Mouse (Mus musculus): Measurements from ENCODE around the gene Klhdc4.

Gene Klhdc4

DNA sequence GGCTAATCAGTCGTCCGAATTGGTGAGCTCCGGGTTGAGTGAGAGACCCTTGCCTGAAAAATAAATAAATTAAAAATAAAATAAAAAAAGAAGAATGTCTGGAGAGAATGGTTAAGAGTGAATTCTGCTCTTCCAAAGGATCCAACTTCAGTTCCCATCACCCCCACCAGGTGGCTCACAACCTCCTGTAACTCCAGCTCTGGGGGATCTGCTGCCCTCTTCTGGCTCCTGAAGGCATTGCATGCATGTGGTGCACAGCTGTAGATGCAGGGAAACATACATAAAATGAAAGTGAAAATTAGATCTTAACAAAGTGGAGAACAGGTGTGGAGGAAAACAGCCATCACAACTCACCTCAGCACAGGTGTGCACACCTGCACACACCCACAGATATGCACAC, 78.0 kb downstream of the Klhdc4 start:
- peak; percentile 54 for DNase-seq (ENCODE audit: low read depth)

DNA sequence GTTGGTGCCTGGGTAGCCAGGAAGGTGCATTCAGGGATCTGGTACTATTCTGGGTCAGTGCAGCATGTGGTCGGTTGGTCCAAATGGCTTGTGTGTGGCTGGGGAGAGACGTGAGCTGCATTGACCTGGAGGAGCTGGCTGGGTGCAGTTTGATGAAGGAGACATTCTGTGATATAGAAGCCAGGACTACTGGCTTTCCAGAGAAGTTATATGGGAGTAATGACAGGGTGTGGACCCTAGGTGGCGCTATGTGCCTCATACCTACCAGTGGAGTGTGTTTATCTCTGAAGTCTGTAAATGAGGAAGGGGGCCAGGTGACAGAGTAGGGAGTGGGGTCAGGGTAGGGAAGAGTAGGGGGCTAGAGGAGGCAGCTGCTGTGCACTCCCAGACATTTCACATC, 78.9 kb downstream of the Klhdc4 start:
- DNase-seq (ENCODE audit: low read depth): peak; percentile 9

DNA sequence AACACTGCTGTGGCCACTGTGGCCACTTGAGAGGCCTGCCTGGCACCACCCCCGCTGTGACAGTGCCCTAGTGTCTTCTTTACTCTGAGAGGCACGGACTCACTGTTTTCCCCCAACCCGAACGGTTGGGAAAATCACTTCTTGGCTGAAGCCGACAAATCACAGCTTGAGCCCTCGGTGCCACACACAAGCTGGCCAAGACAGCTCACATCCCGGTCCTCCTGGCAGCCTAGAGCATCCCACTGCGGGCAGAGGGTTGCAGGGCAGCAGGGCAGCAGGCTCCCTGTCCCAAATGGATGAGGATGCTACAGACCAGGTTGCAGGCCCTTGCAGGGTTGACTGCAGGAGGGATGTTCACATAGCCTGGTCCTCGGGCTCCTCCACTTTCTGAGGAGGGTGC, 79.9 kb downstream of the Klhdc4 start:
- DNase-seq (ENCODE audit: low read depth): no peak
